Mouse (Mus musculus) hematopoietic stem cell, adult 5-6 weeks (primary cell): Measurements from ENCODE around the gene Slc38a3. TPM values are rescaled to one million over a fixed set of nuclear protein-coding genes. Genes with fewer than 3 reads are reported as not detected.

Source experiments
- ATAC-seq, 2 experiments: fragments of 125-278 bp in 1 of 2; replicated peaks in 1 of 2; 2 replicates each; pipeline ENCODE4 v1.8.0; 2016 to 2017; ENCODE audit warnings: inconsistent platforms in 2 of 2, mild to moderate bottlenecking in 2 of 2, moderate number of reproducible peaks in 2 of 2, low read depth in 1 of 2, moderate TSS enrichment in 1 of 2; ENCODE audit not compliant: low FRiP score in 2 of 2, poor library complexity in 2 of 2, severe bottlenecking in 2 of 2, insufficient read depth in 1 of 2, low TSS enrichment in 1 of 2
- total RNA-seq: library from RNA; stranded (forward); fragments of 172-1452, 232-1000 nt; gene quantifications from 2 replicates; pipeline ENCODE4 v1.2.3, GENCODE M21; 2017

Slc38a3 gene
- total RNA-seq, 1 experiment from 2014 or later: not detected

GRCm38 (mm10) chr9:107676302-107676701 is 7.0 kb upstream of the Slc38a3 start:
- 0 out of 4 replicates have a peak, but pooled peaks of 1 of the 2 experiments have one; percentile 13 for ATAC-seq

- ATAC-seq: peak; percentile 50 to 77; a peak in 3 of 4 replicates
Measured at GRCm38 (mm10) chr9:107675671-107676301, 6.5 kb upstream of the Slc38a3 start.

- ATAC-seq: no peak
Measured at GRCm38 (mm10) chr9:107674609-107675429, 5.5 kb upstream of the Slc38a3 start.

- ATAC-seq: no peak
Measured at GRCm38 (mm10) chr9:107670259-107670658, 929 bp upstream of the Slc38a3 start.

GRCm38 (mm10) chr9:107668916-107669315 is 414 bp downstream of the Slc38a3 start:
- ATAC-seq: no peak

GRCm38 (mm10) chr9:107668011-107668410 is 1.3 kb downstream of the Slc38a3 start:
- no peak for ATAC-seq

GRCm38 (mm10) chr9:107667219-107667618 is 2.1 kb downstream of the Slc38a3 start:
- ATAC-seq: peak in 1 of 2 experiments; percentile 29; a peak in 2 of 4 replicates

- peak in 1 of 2 experiments; percentile 22; a peak in 1 of 4 replicates for ATAC-seq
Measured at GRCm38 (mm10) chr9:107666751-107667205, 2.6 kb downstream of the Slc38a3 start.

- ATAC-seq: no peak
Measured at GRCm38 (mm10) chr9:107665308-107665707, 4.0 kb downstream of the Slc38a3 start.

GRCm38 (mm10) chr9:107663525-107663924 is 5.8 kb downstream of the Slc38a3 start:
- ATAC-seq: no peak

- no peak for ATAC-seq
Measured at GRCm38 (mm10) chr9:107662342-107662741, 7.0 kb downstream of the Slc38a3 start.

- no peak for ATAC-seq
Measured at GRCm38 (mm10) chr9:107660777-107661176, 8.6 kb downstream of the Slc38a3 start.

GRCm38 (mm10) chr9:107659961-107660360 is 9.4 kb downstream of the Slc38a3 start:
- no peak for ATAC-seq

- no peak for ATAC-seq
Measured at GRCm38 (mm10) chr9:107659551-107659950, 9.8 kb downstream of the Slc38a3 start.

GRCm38 (mm10) chr9:107658096-107658495 is 11.2 kb downstream of the Slc38a3 start:
- no peak for ATAC-seq

GRCm38 (mm10) chr9:107657144-107657543 is 12.2 kb downstream of the Slc38a3 start:
- no peak for ATAC-seq

GRCm38 (mm10) chr9:107654585-107654984 is 14.7 kb downstream of the Slc38a3 start:
- no peak for ATAC-seq

- ATAC-seq: no peak
Measured at GRCm38 (mm10) chr9:107653474-107653873, 15.9 kb downstream of the Slc38a3 start.
